25 mouse cellular contexts compared by ENCODE assay signal in genomic region chr3:34006301-34006700, GRCm38 (mm10). TPM values are rescaled to one million over a fixed set of nuclear protein-coding genes. Genes with fewer than 3 reads are reported as not detected.
A peak's percentile ranks its signal among the peaks of the same experiment; 100 is the strongest.
DNase-seq lines count a peak whose midpoint lies in the region; ATAC-seq and TF ChIP-seq lines count a peak whose summit lies in the region.
"Had no signal": no experiment of that assay in that cellular context is flagged by ENCODE, and none has a peak within 500 bp of the region (broad histone marks: within the 10 kb centered on the region; RNA-seq: fewer than 3 reads in every experiment).

No protein-coding gene starts in this region.

- TF ChIP-seq EP300 in ES-Bruce4 (IDR thresholded peaks at IDR 0.05; ENCODE audit: insufficient read depth, low read depth, low read length): peak; percentile 45; the same call in 1 of the 2 replicates

- WGBS in kidney, embryonic 16.5 days: 79% methylated on average over 2 of the region's 2 CpGs
- WGBS in midbrain, embryonic 13.5 days: 40% methylated on average over 2 of the region's 2 CpGs

- no peaks in the 10 kb centered on the region for H3K36me3 ChIP-seq in kidney, embryonic 16.5 days (ENCODE audit: insufficient read depth, low read length)
- no peaks in the 10 kb centered on the region for H3K36me3 ChIP-seq in ES-Bruce4 (ENCODE audit: control insufficient read depth, insufficient read depth, low read length, poor library complexity, severe bottlenecking)
- H3K36me3 ChIP-seq in midbrain, embryonic 13.5 days: no peaks in the 10 kb centered on the region
- H3K36me3 ChIP-seq: forebrain, embryonic 10.5 days; G1E; heart, embryonic 10.5 days; heart, embryonic 13.5 days had no signal

- no peak overlapping the region for H3K4me3 ChIP-seq in kidney, embryonic 16.5 days (ENCODE audit: low read length)
- H3K4me3 ChIP-seq in ES-Bruce4 (ENCODE audit: low read depth, low read length): no peak overlapping the region
- H3K4me3 ChIP-seq in midbrain, embryonic 13.5 days (replicated peaks): no peak overlapping the region
- H3K4me3 ChIP-seq: forebrain, embryonic 10.5 days; forebrain, embryonic 13.5 days; heart, adult 2 months; heart, embryonic 10.5 days; heart, embryonic 13.5 days had no signal

- no peak for TF ChIP-seq CTCF in ES-Bruce4 (IDR thresholded peaks at IDR 0.05; ENCODE audit: low read depth, low read length)

- no peaks in the 10 kb centered on the region for H3K27me3 ChIP-seq in kidney, embryonic 16.5 days (ENCODE audit: insufficient read depth, low read length)
- H3K27me3 ChIP-seq in ES-Bruce4 (ENCODE audit: control insufficient read depth, insufficient read depth, low read length, poor library complexity, severe bottlenecking): no peaks in the 10 kb centered on the region
- H3K27me3 ChIP-seq in midbrain, embryonic 13.5 days: no peaks in the 10 kb centered on the region
- H3K27me3 ChIP-seq: forebrain, embryonic 13.5 days; heart, embryonic 13.5 days had no signal

- DNase-seq in kidney, postnatal 10 days: no peak
- peak; percentile 53 for DNase-seq in ES-CJ7 (ENCODE audit: low read depth, low spot score)
- DNase-seq in thymus, adult 18-20 months: no peak
- DNase-seq: adrenal gland, postnatal 10 days; adrenal gland, postnatal 36 days; cerebellum, adult 18-20 months; cerebellum, adult 9-10 months; cerebellum, postnatal 14 days; gastrocnemius, postnatal 10 days; gastrocnemius, postnatal 36 days; heart, adult 2 months; heart, postnatal 14 days; heart, postnatal 4 days had no signal

- H3K9ac ChIP-seq in kidney, embryonic 16.5 days (replicated peaks; ENCODE audit: low read length): no peak overlapping the region
- no peak overlapping the region for H3K9ac ChIP-seq in ES-Bruce4 (ENCODE audit: low read depth, poor library complexity, severe bottlenecking)
- H3K9ac ChIP-seq in midbrain, embryonic 13.5 days (replicated peaks): no peak overlapping the region
- H3K9ac ChIP-seq: forebrain, embryonic 13.5 days; heart, embryonic 13.5 days; hindbrain, embryonic 14.5 days had no signal

- no peak overlapping the region for H3K27ac ChIP-seq in kidney, embryonic 16.5 days (ENCODE audit: low read length)
- H3K27ac ChIP-seq in ES-Bruce4 (ENCODE audit: insufficient read depth, low read length): peak overlapping the region; percentile 85
- no peak overlapping the region for H3K27ac ChIP-seq in midbrain, embryonic 13.5 days
- H3K27ac ChIP-seq: forebrain, embryonic 10.5 days; forebrain, embryonic 13.5 days; heart, adult 2 months; heart, embryonic 10.5 days; heart, embryonic 13.5 days; hindbrain, embryonic 14.5 days; hindbrain, postnatal 0 days had no signal

- no peaks in the 10 kb centered on the region for H3K4me1 ChIP-seq in kidney, embryonic 16.5 days (ENCODE audit: insufficient read depth, low read length)
- H3K4me1 ChIP-seq in ES-Bruce4 (ENCODE audit: control insufficient read depth, insufficient read depth, low read length): peaks cover 5% of the 10 kb centered on the region
- no peaks in the 10 kb centered on the region for H3K4me1 ChIP-seq in midbrain, embryonic 13.5 days (replicated peaks)
- H3K4me1 ChIP-seq: forebrain, embryonic 13.5 days had no signal

- H3K9me3 ChIP-seq in kidney, embryonic 16.5 days (ENCODE audit: low read length): no peaks in the 10 kb centered on the region
- no peaks in the 10 kb centered on the region for H3K9me3 ChIP-seq in ES-Bruce4 (replicated peaks; ENCODE audit: control insufficient read depth, insufficient read depth, low read length, poor library complexity, severe bottlenecking)
- H3K9me3 ChIP-seq in midbrain, embryonic 13.5 days: no peaks in the 10 kb centered on the region
- H3K9me3 ChIP-seq: forebrain, embryonic 10.5 days; forebrain, embryonic 13.5 days; G1E; heart, embryonic 10.5 days; heart, embryonic 13.5 days had no signal

- 0 out of 2 replicates have a peak, but pooled peaks have one; percentile 15 for ATAC-seq in kidney, embryonic 16.5 days (ENCODE audit: low FRiP score, low TSS enrichment)
- no peak for ATAC-seq in midbrain, embryonic 13.5 days
- ATAC-seq: CD4-positive, CD25-positive, alpha-beta regulatory T cell, adult 4 months; forebrain, embryonic 13.5 days; forebrain, embryonic 16.5 days; hindbrain, postnatal 0 days had no signal

- TF ChIP-seq POLR2A in ES-Bruce4 (IDR thresholded peaks at IDR 0.05; ENCODE audit: insufficient read depth, low read length): no peak

- no peak overlapping the region for H3K4me2 ChIP-seq in kidney, embryonic 16.5 days (replicated peaks; ENCODE audit: low read depth, low read length)
- no peak overlapping the region for H3K4me2 ChIP-seq in midbrain, embryonic 13.5 days (replicated peaks)
- H3K4me2 ChIP-seq: forebrain, embryonic 13.5 days; heart, embryonic 13.5 days; hindbrain, embryonic 14.5 days had no signal

RNA-seq across cellular contexts. Expression of gene Fxr1, which starts 13.4 kb away (rescaled TPM):
- polyA plus RNA-seq in kidney, embryonic 16.5 days (2015; fragmentation: Nextera tagmentation; extraction: Ambion mirVana): 55.9 and 57.6 TPM in 2 replicates
- 462 and 491 TPM in 2 replicates for polyA plus RNA-seq in ES-Bruce4 (2011; ENCODE audit: insufficient read depth, insufficient read length, low read depth, missing spikeins)
- 45.5 and 45.8 TPM in 2 replicates for polyA plus RNA-seq in midbrain, embryonic 13.5 days (2015; fragmentation: Nextera tagmentation; extraction: Ambion mirVana)
